Mouse (Mus musculus) forebrain, embryonic 14.5 days (tissue): Measurements from ENCODE around the gene Dtnbp1. TPM values are rescaled to one million over a fixed set of nuclear protein-coding genes. Genes with fewer than 3 reads are reported as not detected.
A peak's percentile ranks its signal among the peaks of the same experiment; 100 is the strongest.

Source experiments
- ATAC-seq: fragments of 200-750 bp; cut with Nextera tagmentation; 2 replicates; pipeline ENCODE4 v1.8.0; 2017; ENCODE audit warnings: mild to moderate bottlenecking, moderate library complexity
- DNase-seq: peaks from one replicate; pipeline ENCODE4 v3.0.0-alpha.2; 2015; ENCODE audit warnings: low spot score
- H3K27ac ChIP-seq: fragments of 300-500 bp; sonication (generic); 2 replicates; pipeline ENCODE4 v1.5.1; 2014; ENCODE audit warnings: low read depth, mild to moderate bottlenecking, control low read depth, low read length, moderate library complexity
- H3K27me3 ChIP-seq: fragments of 300-500 bp; sonication (generic); replicated peaks from 2 replicates; pipeline ENCODE4 v1.6.1; 2014; ENCODE audit warnings: low read length, control low read depth, mixed read lengths; ENCODE audit not compliant: control insufficient read depth, insufficient read depth
- H3K36me3 ChIP-seq: fragments of 300-500 bp; sonication (generic); 2 replicates; pipeline ENCODE4 v1.6.1; 2014; ENCODE audit warnings: low read length, control low read depth; ENCODE audit not compliant: control insufficient read depth, insufficient read depth
- H3K4me1 ChIP-seq: fragments of 300-500 bp; sonication (generic); 2 replicates; pipeline ENCODE4 v1.6.1; 2014; ENCODE audit warnings: antibody characterized with exemption, low read length, control low read depth; ENCODE audit not compliant: control insufficient read depth, insufficient read depth
- H3K4me2 ChIP-seq: fragments of 300-500 bp; sonication (generic); 2 replicates; pipeline ENCODE4 v1.6.1; 2014; ENCODE audit warnings: mild to moderate bottlenecking, control low read depth, low read length
- H3K4me3 ChIP-seq: fragments of 300-500 bp; sonication (generic); 2 replicates; pipeline ENCODE4 v1.5.1; 2014; ENCODE audit warnings: low read depth, low read length, control low read depth
- H3K9ac ChIP-seq: fragments of 300-500 bp; sonication (generic); 2 replicates; pipeline ENCODE4 v1.6.1; 2014; ENCODE audit warnings: mild to moderate bottlenecking, low read length, control low read depth, moderate library complexity
- H3K9me3 ChIP-seq: fragments of 300-500 bp; sonication (generic); replicated peaks from 2 replicates; pipeline ENCODE4 v1.6.1; 2016; ENCODE audit warnings: low read length, control low read depth, mixed read lengths; ENCODE audit not compliant: control insufficient read depth
- WGBS: fragments of 180-500 bp; shearing (Covaris S2); extraction: QIAGEN DNeasy Blood & Tissue Kit; methylation state at CpG from one replicate; pipeline ENCODE4 v1.1.7; 2014; 5-methylcytosine and 5-hydroxymethylcytosine counted together
- polyA plus RNA-seq: library from polyadenylated mRNA; unstranded; fragments of >200 nt; fragmentation: Nextera tagmentation; extraction: Ambion mirVana; gene quantifications from 2 replicates; pipeline ENCODE4 v1.2.1, GENCODE M21; 2014

The Dtnbp1 gene
- polyA plus RNA-seq: 114 and 122 TPM in 2 replicates

DNA sequence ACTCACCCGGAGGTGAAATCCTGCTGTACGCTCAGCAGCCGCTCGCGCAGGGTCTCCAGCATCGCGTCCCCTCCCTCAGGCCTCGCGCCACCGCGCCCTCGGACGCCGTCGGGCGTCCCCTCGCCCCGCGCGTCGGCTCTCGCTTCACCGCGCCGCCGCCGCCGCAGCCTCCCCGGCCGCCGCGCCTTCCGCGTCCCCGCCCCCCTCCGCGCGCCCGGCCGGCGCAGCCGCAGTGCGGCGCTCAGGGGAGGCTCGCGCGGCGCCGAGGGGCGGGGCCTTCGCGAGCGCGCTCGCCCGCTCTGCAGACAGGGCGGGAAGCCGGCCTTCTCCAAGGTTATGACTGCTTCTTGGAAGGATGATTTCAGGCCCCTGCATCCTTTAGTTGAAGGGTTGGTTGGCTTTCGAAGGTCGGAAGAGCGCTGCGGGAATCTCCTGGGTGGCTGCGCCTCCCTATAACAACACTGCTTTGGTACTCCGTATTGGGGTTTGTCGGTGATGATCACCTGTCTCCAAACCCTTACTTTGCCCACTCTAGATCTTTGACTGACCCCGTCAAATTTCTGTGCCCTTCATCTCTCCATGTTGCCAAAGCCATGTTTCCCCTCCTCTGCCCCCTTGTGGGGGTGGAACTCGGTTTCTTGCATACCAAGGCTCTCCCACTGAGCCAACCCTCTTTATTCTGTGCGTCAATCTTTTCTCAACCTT lies at the start of gene Dtnbp1:
Gene Dtnbp1, minus strand, starts transcription at position 237 of the 705 bp plus-strand sequence.
- peak within 1 kb of the TSS; percentile 87 for H3K4me3 ChIP-seq
- H3K27me3 ChIP-seq: no peaks in the 10 kb centered on the region
- peak within 1 kb of the TSS; percentile 80 for H3K9ac ChIP-seq
- WGBS: under 1% methylated on average over 64 of the region's 68 CpGs
- H3K36me3 ChIP-seq: no peaks in the 10 kb centered on the region
- H3K4me1 ChIP-seq: peaks cover 4% of the 10 kb centered on the region; the same call in 1 of the 2 replicates
- peak within 1 kb of the TSS; percentile 29 for H3K27ac ChIP-seq
- DNase-seq (peak; percentile 83), ATAC-seq (peak; percentile 92)
- H3K4me2 ChIP-seq: peak within 1 kb of the TSS; percentile 76
- H3K9me3 ChIP-seq: no peaks in the 10 kb centered on the region

- H3K36me3 ChIP-seq: no peaks in the 10 kb centered on the region
- H3K9me3 ChIP-seq: no peaks in the 10 kb centered on the region
- H3K4me2 ChIP-seq: no peak overlapping the region
- no peaks in the 10 kb centered on the region for H3K27me3 ChIP-seq
- 44% methylated on average over 7 of the region's 7 CpGs for WGBS
- no peak overlapping the region for H3K9ac ChIP-seq
- DNase-seq (peak; percentile 53), ATAC-seq (no peak)
- no peaks in the 10 kb centered on the region; the same call in 1 of the 2 replicates for H3K4me1 ChIP-seq
- H3K4me3 ChIP-seq: no peak overlapping the region
- H3K27ac ChIP-seq: no peak overlapping the region
Observed at GRCm38 (mm10) chr13:45049261-45050020, 47.5 kb upstream of the Dtnbp1 start.

DNA sequence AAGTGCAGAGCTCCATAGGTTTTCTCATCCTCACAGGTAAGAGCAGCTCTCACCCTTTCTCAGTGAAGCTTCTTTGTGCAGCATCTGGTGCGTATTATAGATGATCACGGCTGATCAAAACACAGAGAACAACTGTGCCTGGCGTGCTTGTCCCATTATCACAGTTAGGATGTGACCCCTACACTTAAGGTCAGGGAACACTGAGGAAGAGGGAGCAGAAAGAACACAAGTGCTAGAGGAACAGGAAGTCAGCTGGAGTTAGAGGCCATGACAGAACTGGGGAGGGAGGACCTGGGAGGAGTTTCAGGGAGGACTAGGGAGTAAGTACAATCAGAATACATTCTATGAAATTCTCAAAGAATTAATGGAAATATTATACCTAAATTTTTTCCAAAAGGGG lies 41.5 kb upstream of the Dtnbp1 start:
- Histone ChIP-seq H3K4me1 (no peaks in the 10 kb centered on the region), H3K27me3 (no peaks in the 10 kb centered on the region), H3K27ac (no peak overlapping the region), H3K9me3 (no peaks in the 10 kb centered on the region), H3K36me3 (no peaks in the 10 kb centered on the region), H3K4me3 (no peak overlapping the region), H3K9ac (no peak overlapping the region), H3K4me2 (no peak overlapping the region)
- no peak for DNase-seq
- WGBS: 94% methylated on average over 3 of the region's 3 CpGs
- ATAC-seq: no peak

GRCm38 (mm10) chr13:45040741-45041140 lies 38.8 kb upstream of the Dtnbp1 start:
- Histone ChIP-seq H3K4me2 (no peak overlapping the region), H3K36me3 (no peaks in the 10 kb centered on the region), H3K27ac (no peak overlapping the region), H3K9me3 (no peaks in the 10 kb centered on the region), H3K4me3 (no peak overlapping the region), H3K27me3 (no peaks in the 10 kb centered on the region), H3K9ac (no peak overlapping the region), H3K4me1 (no peaks in the 10 kb centered on the region)
- no peak for DNase-seq
- ATAC-seq: no peak
- 82% methylated on average over 7 of the region's 7 CpGs for WGBS

GRCm38 (mm10) chr13:45040195-45040594 lies 38.2 kb upstream of the Dtnbp1 start:
- H3K9ac ChIP-seq: no peak overlapping the region
- no peak overlapping the region for H3K4me3 ChIP-seq
- ATAC-seq (no peak), DNase-seq (no peak)
- no peaks in the 10 kb centered on the region for H3K36me3 ChIP-seq
- no peaks in the 10 kb centered on the region for H3K27me3 ChIP-seq
- WGBS: 83% methylated on average over 4 of the region's 4 CpGs
- H3K4me1 ChIP-seq: no peaks in the 10 kb centered on the region
- no peak overlapping the region for H3K27ac ChIP-seq
- H3K4me2 ChIP-seq: no peak overlapping the region
- no peaks in the 10 kb centered on the region for H3K9me3 ChIP-seq

GRCm38 (mm10) chr13:45036417-45036816 lies 34.5 kb upstream of the Dtnbp1 start:
- no peak overlapping the region for H3K9ac ChIP-seq
- ATAC-seq: no peak
- H3K4me1 ChIP-seq: no peaks in the 10 kb centered on the region
- no peaks in the 10 kb centered on the region for H3K9me3 ChIP-seq
- H3K27me3 ChIP-seq: no peaks in the 10 kb centered on the region
- H3K36me3 ChIP-seq: no peaks in the 10 kb centered on the region
- no peak overlapping the region for H3K4me2 ChIP-seq
- no peak overlapping the region for H3K27ac ChIP-seq
- DNase-seq: no peak
- 88% methylated on average over 4 of the region's 4 CpGs for WGBS
- no peak overlapping the region for H3K4me3 ChIP-seq

DNA sequence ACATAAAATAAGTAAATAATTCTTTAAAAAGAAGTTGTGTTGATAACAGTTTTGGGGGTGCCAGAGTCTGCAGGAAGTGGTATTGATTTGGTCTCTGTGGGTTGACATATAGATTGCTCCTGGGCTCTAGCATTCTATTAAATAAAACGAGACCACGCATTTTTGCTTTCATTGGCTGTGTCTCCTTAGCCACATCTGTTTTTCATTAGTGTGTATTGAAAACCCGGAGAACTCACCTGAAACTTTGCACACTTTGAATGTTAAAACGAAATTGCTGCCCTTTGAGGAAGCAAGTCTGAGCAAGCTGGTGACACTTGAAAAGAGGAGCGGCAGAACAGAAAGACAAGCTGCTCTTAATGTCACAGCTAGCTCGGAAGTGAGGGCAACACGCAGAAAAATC lies 32.8 kb upstream of the Dtnbp1 start:
- WGBS: 86% methylated on average over 7 of the region's 7 CpGs
- DNase-seq: no peak
- H3K36me3 ChIP-seq: no peaks in the 10 kb centered on the region
- H3K27ac ChIP-seq: no peak overlapping the region
- no peak overlapping the region for H3K4me2 ChIP-seq
- H3K27me3 ChIP-seq: no peaks in the 10 kb centered on the region
- no peak overlapping the region for H3K4me3 ChIP-seq
- ATAC-seq: no peak
- H3K9me3 ChIP-seq: no peaks in the 10 kb centered on the region
- H3K4me1 ChIP-seq: no peaks in the 10 kb centered on the region
- H3K9ac ChIP-seq: no peak overlapping the region

GRCm38 (mm10) chr13:45033360-45033759 lies 31.4 kb upstream of the Dtnbp1 start:
- no peak overlapping the region for H3K4me3 ChIP-seq
- H3K4me2 ChIP-seq: no peak overlapping the region
- H3K27me3 ChIP-seq: no peaks in the 10 kb centered on the region
- H3K9me3 ChIP-seq: no peaks in the 10 kb centered on the region
- ATAC-seq (no peak), DNase-seq (no peak)
- 91% methylated on average over 10 of the region's 10 CpGs for WGBS
- no peak overlapping the region for H3K27ac ChIP-seq
- no peak overlapping the region for H3K9ac ChIP-seq
- no peaks in the 10 kb centered on the region for H3K36me3 ChIP-seq
- no peaks in the 10 kb centered on the region for H3K4me1 ChIP-seq

GRCm38 (mm10) chr13:45032484-45032883 lies 30.5 kb upstream of the Dtnbp1 start:
- Histone ChIP-seq H3K27ac (no peak overlapping the region), H3K36me3 (no peaks in the 10 kb centered on the region), H3K27me3 (no peaks in the 10 kb centered on the region), H3K9ac (no peak overlapping the region), H3K4me3 (no peak overlapping the region), H3K4me2 (no peak overlapping the region), H3K9me3 (no peaks in the 10 kb centered on the region), H3K4me1 (no peaks in the 10 kb centered on the region)
- no peak for ATAC-seq
- no peak for DNase-seq
- WGBS: 90% methylated on average over 4 of the region's 4 CpGs
